Mouse (Mus musculus) embryo, embryonic 10 days (tissue): ENCODE measurements around the gene Cbfa2t2.

Source experiments
- DNase-seq: peaks from one replicate; pipeline ENCODE4 v3.0.0-alpha.2; 2015; ENCODE audit warnings: low spot score

The Cbfa2t2 gene

GRCm38 (mm10) chr2:154436458-154437190, at the start of gene Cbfa2t2:
Gene Cbfa2t2 (plus strand): TSS chr2:154436481.
- DNase-seq: peak; percentile 65

- DNase-seq: no peak
These were observed 45.9 kb upstream of the Cbfa2t2 start for GRCm38 (mm10) chr2:154390180-154390964.

GRCm38 (mm10) chr2:154394602-154395001, 41.7 kb upstream of the Cbfa2t2 start:
- DNase-seq: no peak

GRCm38 (mm10) chr2:154396529-154396928, 39.8 kb upstream of the Cbfa2t2 start:
- DNase-seq: no peak

- no peak for DNase-seq
These were observed 38.0 kb upstream of the Cbfa2t2 start for GRCm38 (mm10) chr2:154398267-154398666.

GRCm38 (mm10) chr2:154399325-154399724, 37.0 kb upstream of the Cbfa2t2 start:
- no peak for DNase-seq

GRCm38 (mm10) chr2:154401976-154402375, 34.3 kb upstream of the Cbfa2t2 start:
- DNase-seq: no peak

GRCm38 (mm10) chr2:154402811-154403210, 33.5 kb upstream of the Cbfa2t2 start:
- DNase-seq: peak; percentile 29

GRCm38 (mm10) chr2:154405447-154405994, 30.8 kb upstream of the Cbfa2t2 start:
- no peak for DNase-seq

GRCm38 (mm10) chr2:154407063-154407642, 29.1 kb upstream of the Cbfa2t2 start:
- no peak for DNase-seq

GRCm38 (mm10) chr2:154407643-154408445, 28.4 kb upstream of the Cbfa2t2 start, which contains the start of gene Snta1:
Gene Snta1 (minus strand): TSS chr2:154408099.
- DNase-seq: peak; percentile 75

GRCm38 (mm10) chr2:154410355-154410754, 25.9 kb upstream of the Cbfa2t2 start:
- DNase-seq: no peak

- peak; percentile 69 for DNase-seq
These were observed 24.1 kb upstream of the Cbfa2t2 start for GRCm38 (mm10) chr2:154412018-154412666.

- peak; percentile 81 for DNase-seq
These were observed 19.2 kb upstream of the Cbfa2t2 start for GRCm38 (mm10) chr2:154417107-154417506.

- DNase-seq: no peak
These were observed 18.3 kb upstream of the Cbfa2t2 start for GRCm38 (mm10) chr2:154418001-154418400.

GRCm38 (mm10) chr2:154419631-154420515, 16.4 kb upstream of the Cbfa2t2 start:
- no peak for DNase-seq

GRCm38 (mm10) chr2:154420942-154421731, 15.1 kb upstream of the Cbfa2t2 start:
- DNase-seq: peak; percentile 85

GRCm38 (mm10) chr2:154422181-154422580, 14.1 kb upstream of the Cbfa2t2 start:
- no peak for DNase-seq

GRCm38 (mm10) chr2:154423548-154423947, 12.7 kb upstream of the Cbfa2t2 start:
- no peak for DNase-seq
